Mouse (Mus musculus) T-cell, adult 2 months (primary cell): ENCODE results near the gene Zfp575.

ENCODE experiments used
- DNase-seq: peaks from one replicate; pipeline ENCODE4 v3.0.0; 2022; ENCODE audit warnings: low spot score

Zfp575 gene

DNA sequence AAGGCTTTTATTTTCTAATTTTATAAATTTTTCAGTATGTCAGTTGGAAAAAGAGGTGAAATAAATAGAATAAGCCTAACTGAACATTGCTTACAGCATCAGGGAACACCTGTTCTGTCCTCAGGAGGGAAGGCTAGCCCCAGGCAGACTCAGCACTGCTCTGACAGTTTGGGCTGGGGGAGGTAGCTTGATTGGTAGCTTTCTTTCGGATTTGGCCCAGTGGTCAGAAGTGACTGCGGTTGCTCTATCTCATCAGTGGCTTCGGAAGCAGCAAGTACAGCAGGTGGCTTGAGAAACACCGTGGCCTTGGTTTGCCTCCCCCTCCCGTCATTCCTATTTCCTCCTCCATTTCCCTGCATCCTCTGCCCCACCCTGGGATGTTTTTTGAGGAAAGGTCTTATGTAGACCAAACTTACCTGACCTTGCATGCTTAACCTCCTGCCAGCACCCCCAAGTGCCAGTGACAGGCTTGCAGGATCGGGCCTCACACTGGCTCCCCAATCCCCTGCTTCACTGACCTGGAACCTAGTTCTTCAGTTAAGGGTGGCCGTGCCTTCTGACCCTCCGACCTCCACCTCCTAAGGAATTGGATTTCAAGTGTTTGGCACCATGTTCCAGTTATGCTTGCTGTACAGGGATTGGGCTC lies 24.1 kb downstream of the Zfp575 start:
- DNase-seq: no peak

DNA sequence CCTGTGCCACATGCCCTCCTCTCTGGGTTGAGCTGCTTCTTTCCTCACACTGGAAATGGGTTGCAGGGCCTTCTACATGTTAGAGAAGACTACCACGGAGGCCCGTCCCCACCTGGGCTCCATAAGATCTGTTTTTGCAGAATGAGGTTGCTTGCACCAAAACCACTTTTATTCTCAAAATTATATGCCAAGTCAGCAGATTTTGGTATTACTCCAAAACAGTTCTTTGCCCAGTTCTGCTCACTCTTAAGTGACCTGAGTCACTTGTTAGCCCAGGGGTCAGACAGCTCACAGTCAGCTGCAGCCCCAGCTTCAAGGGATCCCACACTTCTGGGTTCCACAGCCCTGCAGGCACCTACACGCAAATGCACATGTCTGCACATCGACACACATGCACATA lies 26.0 kb downstream of the Zfp575 start:
- no peak for DNase-seq

DNA sequence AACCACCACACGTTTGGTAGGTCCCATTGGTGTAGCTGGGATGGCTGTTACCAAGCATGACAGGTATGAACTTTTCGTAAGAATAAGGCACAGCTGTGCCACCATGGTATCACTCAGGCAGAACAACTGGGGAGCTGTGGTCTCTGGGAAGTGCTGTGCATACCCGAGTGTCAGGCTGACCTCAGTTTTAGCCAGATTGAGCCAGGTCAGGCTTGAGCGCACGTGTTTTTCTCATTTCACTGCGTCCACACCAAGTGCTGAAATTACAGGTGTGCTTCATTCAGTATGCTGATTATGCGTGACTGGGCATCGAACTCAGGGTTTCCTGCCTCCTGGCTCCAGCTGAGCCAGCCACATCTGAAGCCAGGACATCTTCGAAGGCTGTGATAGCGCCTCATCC lies 31.7 kb downstream of the Zfp575 start:
- no peak for DNase-seq

DNA sequence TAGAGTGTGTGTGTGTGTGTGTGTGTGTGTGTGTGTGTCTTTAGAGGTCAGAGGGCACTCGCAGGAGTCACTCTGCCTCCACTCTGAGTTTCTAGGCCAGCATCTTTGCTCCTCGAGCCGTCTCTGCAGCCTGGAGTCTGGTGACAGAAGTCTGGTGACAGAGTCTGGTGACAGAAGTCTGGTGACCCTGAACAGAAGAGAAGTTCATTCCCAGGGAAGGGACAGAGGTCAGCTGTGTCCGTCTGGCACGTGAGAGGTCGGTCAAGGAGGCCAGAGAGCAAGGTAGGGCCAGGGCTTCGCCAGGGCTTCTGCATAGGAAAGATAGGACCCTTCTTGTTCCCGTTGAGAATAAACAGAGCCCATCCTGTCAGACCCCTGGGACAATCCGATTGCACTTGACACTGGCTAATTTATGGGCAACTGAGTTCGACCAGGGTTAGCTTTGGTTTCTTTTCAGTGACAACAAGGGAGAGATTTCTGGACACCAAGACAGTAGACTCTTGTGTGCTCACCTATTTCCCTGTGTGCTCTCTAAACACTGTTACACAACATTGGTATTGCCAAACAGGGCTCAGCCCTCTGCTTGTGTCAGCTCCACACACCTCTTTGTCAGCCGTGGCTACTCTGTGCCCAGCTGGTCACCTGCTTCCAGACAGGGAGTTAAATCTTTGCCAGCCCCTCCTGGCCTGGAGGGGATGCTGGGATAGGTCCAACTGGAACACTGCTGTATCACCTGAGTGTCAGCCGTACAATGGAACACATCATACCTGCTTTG lies 35.3 kb downstream of the Zfp575 start:
- DNase-seq: no peak

DNA sequence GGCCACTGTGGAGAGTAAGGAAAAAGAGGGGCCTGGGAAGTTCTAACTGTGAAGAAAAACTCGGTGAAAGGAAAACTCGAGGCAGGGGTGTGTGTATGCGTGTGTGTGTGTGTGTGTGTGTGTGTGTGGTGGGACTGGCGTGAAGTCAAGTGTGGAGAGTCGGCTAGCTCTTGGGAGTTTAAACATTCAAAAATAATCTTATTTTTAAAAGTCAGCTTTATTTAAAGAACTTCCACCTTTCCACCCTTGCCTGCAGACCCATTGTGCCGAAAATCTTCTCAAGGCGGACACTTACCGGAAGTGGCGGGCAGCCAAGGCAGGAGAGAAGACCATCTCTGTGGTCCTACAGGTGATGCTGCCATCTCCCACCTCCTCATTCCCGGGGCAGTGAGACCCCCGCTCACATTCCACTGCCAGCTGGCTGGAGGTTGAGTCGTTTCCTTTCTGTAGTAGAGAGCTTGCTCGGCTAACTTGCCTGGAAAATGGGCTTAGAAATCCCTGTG lies 39.9 kb downstream of the Zfp575 start:
- no peak for DNase-seq

DNA sequence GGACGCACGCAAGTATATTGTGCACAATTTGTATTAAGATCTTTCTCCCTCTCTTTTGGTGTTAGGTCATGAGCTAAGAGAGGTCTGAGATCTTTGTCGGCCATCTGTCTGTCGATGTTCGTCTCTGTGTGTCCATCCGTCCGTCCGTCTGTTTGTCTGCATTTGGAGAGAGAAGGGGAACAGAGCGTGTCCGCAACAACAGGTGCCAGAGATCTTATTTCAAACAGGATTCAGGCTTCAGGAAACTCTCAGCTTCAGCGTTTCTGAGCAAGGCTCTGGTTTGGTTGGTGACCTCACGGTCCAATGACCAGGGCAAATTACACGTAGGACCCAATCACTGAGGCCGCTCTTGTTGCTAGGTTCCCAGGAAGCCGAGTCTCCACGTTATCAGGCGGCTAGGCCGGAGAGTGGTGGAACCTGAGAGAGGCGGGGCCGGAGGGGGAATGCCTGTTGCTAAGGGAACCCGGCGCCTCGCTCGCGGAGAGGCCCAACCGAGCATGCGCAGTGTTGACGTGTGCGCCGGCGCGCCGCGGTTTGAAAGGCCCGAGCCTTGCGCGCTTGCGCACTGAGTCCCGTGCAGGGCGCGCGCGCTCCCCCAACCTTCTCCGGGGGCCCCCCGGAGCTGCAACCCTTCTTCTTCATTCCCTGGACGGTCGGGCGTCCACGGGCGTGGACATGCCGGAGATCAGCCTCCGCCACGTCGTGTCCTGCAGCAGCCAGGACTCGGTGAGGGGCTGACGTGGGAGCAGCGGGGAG lies 40.6 kb downstream of the Zfp575 start:
- DNase-seq: peak; percentile 99

DNA sequence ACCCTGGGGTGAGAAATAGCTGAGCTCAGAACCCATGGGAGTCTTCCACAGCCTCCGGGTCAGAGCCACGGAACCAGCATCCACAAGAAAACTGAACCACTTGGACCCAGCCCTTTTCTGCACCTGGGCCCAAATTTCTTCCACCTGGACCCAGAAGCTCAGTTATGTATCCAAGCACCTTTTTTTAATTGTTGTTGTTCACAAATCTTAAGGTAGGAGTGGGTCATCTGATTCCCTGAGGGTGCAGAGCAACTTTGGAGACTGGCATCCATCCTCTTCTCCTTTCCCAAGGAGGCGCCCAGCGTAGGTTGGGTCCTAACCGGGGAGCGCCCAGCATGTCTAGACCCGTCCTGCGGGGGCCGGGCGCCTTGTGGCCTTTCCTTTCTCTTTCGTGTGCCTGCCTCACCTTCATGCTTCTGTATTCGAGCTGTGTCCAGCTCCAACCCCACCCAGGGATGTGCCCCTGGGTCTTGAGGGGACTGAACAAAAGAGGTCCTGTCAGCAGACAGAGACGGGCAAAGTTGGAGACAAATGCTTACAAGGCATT lies 41.3 kb downstream of the Zfp575 start, which contains the start of the genes Pinlyp and Xrcc1:
Gene Pinlyp (minus strand): TSS at position 51 of the 547 bp plus-strand sequence.
Gene Xrcc1 (plus strand): TSS at position 222 of the 547 bp plus-strand sequence.
- DNase-seq: no peak

DNA sequence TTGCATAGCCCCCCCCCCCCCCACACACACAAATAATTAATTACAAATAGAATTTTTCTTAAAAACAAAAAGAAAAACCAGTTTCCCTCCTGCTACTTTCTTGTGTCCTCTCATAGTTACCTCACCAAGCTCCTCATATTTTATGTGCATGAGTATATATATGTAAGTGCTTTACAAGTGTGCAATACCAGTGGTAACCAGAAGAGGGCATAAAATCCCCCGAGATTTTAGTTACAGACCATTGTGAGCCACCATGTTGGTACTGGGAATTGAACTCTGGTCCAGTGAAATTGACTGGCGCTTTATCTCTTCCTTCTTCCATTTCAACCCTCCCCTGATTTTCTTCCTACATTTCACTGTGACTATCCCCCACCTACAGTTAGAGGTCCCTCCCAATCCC lies 42.9 kb downstream of the Zfp575 start:
- DNase-seq: no peak

DNA sequence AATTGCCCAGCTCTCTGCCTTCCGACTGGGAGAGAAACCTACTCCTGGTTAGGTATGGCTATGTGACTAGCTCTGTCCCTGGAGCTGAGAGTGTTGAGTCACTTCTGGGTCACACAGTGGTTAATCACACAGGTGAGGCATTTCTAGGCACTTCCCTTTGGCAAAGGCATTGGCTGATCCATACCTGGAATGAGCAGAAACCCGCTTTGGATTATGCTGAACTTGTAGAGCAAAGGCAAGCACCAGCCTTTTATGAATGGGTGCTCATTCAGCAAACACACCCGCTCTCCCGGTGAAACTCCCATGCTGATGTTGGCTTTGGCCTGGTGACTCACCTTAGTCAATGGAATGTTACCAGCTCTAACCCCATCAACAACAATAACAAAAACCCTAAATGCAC lies 47.8 kb downstream of the Zfp575 start:
- DNase-seq: no peak

DNA sequence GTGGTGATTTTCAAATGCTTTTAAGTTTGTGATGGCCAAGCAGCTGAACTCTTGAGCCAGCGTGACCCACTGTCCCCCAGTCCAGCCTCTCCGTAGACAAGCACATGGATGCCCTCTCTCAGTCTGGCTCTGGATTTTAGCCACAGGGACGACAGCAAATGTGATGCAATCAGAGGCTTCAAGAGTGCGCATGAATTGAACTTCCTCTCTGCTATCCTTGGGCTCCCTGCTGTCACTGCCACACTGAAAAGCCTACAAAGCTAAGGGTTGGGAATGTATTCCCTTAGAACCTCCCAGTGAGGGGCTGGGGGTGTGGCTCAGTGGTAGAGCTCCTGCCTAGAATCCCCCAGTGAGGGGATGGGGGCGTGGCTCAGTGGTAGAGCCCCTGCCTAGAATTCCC lies 48.7 kb downstream of the Zfp575 start:
- DNase-seq: no peak

DNA sequence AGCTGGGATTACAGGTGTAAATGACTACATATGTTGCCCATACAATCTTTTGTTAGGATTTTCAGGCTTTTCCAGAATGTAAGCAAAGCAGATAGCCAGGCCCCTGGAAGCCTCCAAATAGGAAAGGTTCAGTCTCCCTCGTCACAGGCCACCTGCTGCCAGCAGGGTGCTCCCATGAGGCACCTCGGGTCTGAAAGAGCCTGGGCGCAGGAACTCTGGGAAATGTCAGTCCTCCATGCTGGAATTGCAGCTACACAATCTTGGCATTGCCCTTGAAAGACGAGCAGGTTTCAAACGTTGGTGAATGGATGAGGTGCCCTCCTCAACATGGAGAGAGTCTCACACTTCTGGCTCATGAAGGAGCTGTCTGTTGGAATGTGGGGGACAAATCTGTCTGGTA lies 49.3 kb downstream of the Zfp575 start:
- no peak for DNase-seq

DNA sequence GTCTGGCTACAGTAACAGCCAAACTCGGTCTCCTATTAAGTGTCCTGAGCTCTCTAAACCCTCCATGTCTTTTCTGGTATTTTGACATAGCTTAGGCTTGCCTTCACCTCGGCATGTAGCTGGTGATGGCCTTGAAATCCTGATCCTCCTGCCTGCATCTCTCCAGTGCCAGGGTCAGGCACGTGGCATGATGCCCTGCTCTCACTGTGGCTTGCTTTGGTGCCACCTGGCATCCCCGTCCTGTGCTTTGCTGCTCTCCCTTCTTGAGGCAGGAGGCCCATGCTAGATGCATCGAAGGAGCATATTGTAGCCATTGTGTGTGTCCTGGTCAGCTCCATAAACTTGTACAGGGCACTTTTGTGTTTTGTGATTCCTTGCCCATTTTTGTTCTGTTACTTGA lies 49.9 kb downstream of the Zfp575 start:
- DNase-seq: no peak

DNA sequence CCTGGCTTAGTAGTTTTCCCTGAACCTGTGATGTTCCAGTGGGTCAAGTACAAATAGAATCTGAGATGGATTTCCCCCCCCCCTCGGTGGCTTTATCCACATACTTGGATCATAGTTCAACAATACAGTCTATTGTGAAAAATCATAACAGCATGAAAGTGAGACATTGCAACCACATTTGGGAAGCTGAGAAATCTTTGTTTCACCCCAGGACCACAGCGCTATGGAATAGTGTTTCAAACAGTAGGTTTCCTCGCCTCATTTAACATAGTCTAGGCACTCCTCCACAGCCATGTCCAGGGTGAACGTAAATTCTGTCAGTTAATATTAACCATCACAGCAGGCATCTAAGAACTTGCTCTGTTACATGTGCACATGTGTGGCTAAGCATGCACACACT lies 50.4 kb downstream of the Zfp575 start:
- no peak for DNase-seq

DNA sequence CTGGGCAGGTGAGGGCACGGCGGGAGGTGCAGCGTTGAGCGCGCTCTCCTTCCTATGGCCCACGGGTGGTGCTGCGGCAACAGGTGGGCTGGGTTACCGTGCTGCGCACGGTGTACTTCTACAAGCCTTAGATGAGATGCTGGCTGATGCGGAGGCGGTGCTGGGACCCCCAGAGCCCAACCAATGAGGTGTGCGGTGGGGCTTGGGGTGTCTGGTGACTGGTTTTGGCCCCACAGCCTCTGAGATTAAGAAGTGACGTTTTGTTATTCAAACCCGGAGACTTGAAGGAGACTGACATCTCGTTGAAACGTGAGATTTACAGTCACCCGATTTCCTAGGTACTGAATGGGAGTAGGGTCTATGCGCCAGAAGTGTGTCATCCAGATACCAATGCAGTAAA lies 53.1 kb downstream of the Zfp575 start:
- DNase-seq: no peak
